Mouse (Mus musculus) frontal cortex, postnatal 25 days (tissue): ENCODE measurements around the gene Dnajb6.

Experiments
- DNase-seq, 2 experiments: peaks; one replicate each; pipeline ENCODE4 v3.0.0; 2022; ENCODE audit warnings: low spot score in 2 of 2

Dnajb6 gene

GRCm38 (mm10) chr5:29848091-29848490 is 112.6 kb downstream of the Dnajb6 start:
- no peak for DNase-seq

DNA sequence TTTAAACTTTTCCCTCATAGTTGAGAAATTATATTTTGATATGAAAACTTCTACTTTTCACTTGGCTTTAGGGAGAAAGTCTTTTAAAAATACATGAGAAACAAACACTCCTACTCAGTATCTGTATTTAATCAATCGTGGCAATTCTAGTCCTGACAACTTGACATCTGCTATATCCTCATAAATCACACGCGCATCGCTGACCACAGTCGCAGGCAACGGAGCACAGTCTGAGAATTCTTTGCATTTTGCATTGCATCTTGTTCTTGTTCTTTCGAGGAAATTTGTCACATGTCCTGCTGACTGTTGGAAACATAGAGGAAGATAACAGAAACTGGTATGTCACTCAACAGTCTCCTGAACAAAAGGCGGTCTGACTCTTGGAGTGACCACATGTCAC is 116.9 kb downstream of the Dnajb6 start:
- no peak for DNase-seq

- DNase-seq = no peak
Observed at GRCm38 (mm10) chr5:29853035-29853434, 117.5 kb downstream of the Dnajb6 start.

DNA sequence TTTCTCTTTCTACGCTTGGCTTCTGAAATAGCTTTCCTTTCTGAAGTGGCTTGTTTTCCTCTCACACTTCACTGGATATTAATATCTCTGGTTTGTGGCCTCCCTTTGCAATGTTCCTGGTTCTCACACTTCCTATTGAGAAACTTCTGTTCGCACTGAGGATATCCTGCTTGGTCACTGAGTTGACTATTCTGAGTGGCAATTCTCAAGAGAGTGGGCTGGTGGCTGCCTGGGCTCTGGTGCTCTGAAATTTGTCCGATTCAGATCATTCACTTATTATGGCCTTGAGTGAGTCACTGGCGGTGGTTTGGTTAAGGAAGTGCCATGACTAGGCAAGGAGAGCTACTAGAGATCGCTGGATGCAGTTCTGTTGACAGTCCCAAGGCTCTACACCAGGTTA is 118.9 kb downstream of the Dnajb6 start:
- DNase-seq = no peak

GRCm38 (mm10) chr5:29854971-29855370 is 119.5 kb downstream of the Dnajb6 start:
- no peak for DNase-seq

GRCm38 (mm10) chr5:29861522-29861921 is 126.0 kb downstream of the Dnajb6 start:
- DNase-seq = no peak

DNA sequence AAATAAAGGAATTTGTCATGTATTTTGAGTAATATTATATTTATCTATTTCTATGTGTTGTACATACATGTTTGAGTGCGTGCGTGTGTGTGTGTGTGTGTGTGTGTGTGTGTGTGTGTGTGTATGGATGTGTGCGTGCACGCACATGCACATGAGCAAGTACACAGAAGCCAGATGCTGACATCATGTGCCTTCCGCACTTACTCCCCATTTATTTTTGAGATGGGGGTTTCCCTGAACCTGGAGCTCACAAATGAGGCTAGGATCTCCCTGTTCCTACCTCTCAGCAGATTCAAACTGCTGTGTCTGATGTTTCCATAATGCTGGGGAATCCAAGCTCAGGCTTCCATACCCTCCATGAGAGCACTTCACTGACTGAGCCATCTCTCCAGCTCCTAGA is 126.9 kb downstream of the Dnajb6 start:
- DNase-seq = no peak

GRCm38 (mm10) chr5:29864291-29864737 is 128.8 kb downstream of the Dnajb6 start:
- DNase-seq = no peak

DNA sequence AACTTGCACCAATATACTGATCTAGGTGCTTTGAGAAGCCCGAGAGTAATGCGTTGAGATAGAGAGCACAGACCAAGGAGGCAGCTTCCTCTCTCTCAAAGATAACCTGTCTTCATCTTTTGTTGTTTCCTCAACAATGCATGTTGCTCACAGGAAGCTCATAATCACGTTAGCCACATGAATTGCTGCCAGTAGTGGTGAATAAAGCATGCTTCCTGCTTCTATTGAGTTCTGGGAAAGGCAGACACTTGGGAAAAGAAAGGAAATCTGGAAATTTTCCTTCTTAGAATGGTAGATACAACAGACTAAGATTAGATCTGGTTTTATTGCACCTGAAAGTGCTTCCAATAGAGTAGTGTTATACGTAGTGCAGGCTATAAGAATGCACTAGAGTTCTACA is 129.5 kb downstream of the Dnajb6 start:
- DNase-seq = no peak
